Mouse (Mus musculus) forebrain, embryonic 11.5 days (tissue): ENCODE results near the gene Slc26a10. TPM values are rescaled to one million over a fixed set of nuclear protein-coding genes. Genes with fewer than 3 reads are reported as not detected.

Experiments
- ATAC-seq: fragments of 200-750 bp; cut with Nextera tagmentation; replicated peaks from 2 replicates; pipeline ENCODE4 v1.8.0; 2017; ENCODE audit warnings: moderate TSS enrichment; ENCODE audit not compliant: low FRiP score
- DNase-seq: peaks from one replicate; pipeline ENCODE4 v3.0.0-alpha.2; 2017; ENCODE audit warnings: low spot score
- H3K27ac ChIP-seq: fragments of 300-500 bp; sonication (generic); 2 replicates; pipeline ENCODE4 v1.5.1; 2014; ENCODE audit warnings: low read depth, low read length
- H3K27me3 ChIP-seq: fragments of 300-500 bp; sonication (generic); 2 replicates; pipeline ENCODE4 v1.6.1; 2014; ENCODE audit warnings: mild to moderate bottlenecking, low read length, mixed read lengths; ENCODE audit not compliant: control insufficient read depth, insufficient read depth
- H3K36me3 ChIP-seq: fragments of 300-500 bp; sonication (generic); 2 replicates; pipeline ENCODE4 v1.6.1; 2014; ENCODE audit warnings: mild to moderate bottlenecking, low read length, moderate library complexity, mixed read lengths; ENCODE audit not compliant: control insufficient read depth, insufficient read depth
- H3K4me1 ChIP-seq: fragments of 300-500 bp; sonication (generic); replicated peaks from 2 replicates; pipeline ENCODE4 v1.6.1; 2014; ENCODE audit warnings: low read length, mixed read lengths; ENCODE audit not compliant: control insufficient read depth, insufficient read depth
- H3K4me2 ChIP-seq: fragments of 300-500 bp; sonication (generic); 2 replicates; pipeline ENCODE4 v1.6.1; 2014; ENCODE audit warnings: low read depth, mild to moderate bottlenecking, low read length, moderate library complexity, mixed read lengths; ENCODE audit not compliant: severe bottlenecking
- H3K4me3 ChIP-seq: fragments of 300-500 bp; sonication (generic); 2 replicates; pipeline ENCODE4 v1.5.1; 2014; ENCODE audit warnings: low read depth, low read length
- H3K9ac ChIP-seq: fragments of 300-500 bp; sonication (generic); 2 replicates; pipeline ENCODE4 v1.6.1; 2014; ENCODE audit warnings: low read length
- H3K9me3 ChIP-seq: fragments of 300-500 bp; sonication (generic); 2 replicates; pipeline ENCODE4 v1.6.1; 2016; ENCODE audit warnings: low read length, mixed read lengths; ENCODE audit not compliant: control insufficient read depth
- WGBS: fragments of 180-500 bp; shearing (Covaris S2); extraction: QIAGEN DNeasy Blood & Tissue Kit; methylation state at CpG from one replicate; pipeline ENCODE4 v1.1.7; 2014; 5-methylcytosine and 5-hydroxymethylcytosine counted together
- polyA plus RNA-seq: library from polyadenylated mRNA; unstranded; fragments of >200 nt; fragmentation: Nextera tagmentation; extraction: Ambion mirVana; gene quantifications from 2 replicates; pipeline ENCODE4 v1.2.1, GENCODE M21; 2014

Gene Slc26a10
- polyA plus RNA-seq, 1 experiment from 2014 or later: 1.1 TPM

- H3K4me2 ChIP-seq: no peak overlapping the region
- no peak for ATAC-seq
- DNase-seq: no peak
- H3K27me3 ChIP-seq: no peaks in the 10 kb centered on the region
- 87% methylated on average over 3 of the region's 3 CpGs for WGBS
- H3K36me3 ChIP-seq: peaks cover 3% of the 10 kb centered on the region; the same call in 1 of the 2 replicates
- H3K4me1 ChIP-seq: peaks cover 9% of the 10 kb centered on the region; the same call in 1 of the 2 replicates
- no peak overlapping the region for H3K4me3 ChIP-seq
- no peak overlapping the region for H3K27ac ChIP-seq
- no peaks in the 10 kb centered on the region for H3K9me3 ChIP-seq
- no peak overlapping the region for H3K9ac ChIP-seq
Measured at GRCm38 (mm10) chr10:127122018-127122417, 58.4 kb downstream of the Slc26a10 start.

Other genes with a start within 250 kb of the Slc26a10 start
- 58.8 and 63.2 TPM in 2 replicates for gene Ctdsp2, start 201.9 kb downstream of the Slc26a10 start, polyA plus RNA-seq
- 0.08 and 0.32 TPM in 2 replicates for gene Avil, start 179.9 kb downstream of the Slc26a10 start, polyA plus RNA-seq
- gene Tsfm, start 149.8 kb downstream of the Slc26a10 start, polyA plus RNA-seq: 91.2 and 93.8 TPM in 2 replicates
- 42.5 and 44.0 TPM in 2 replicates for gene Mettl1, start 139.2 kb downstream of the Slc26a10 start, polyA plus RNA-seq
- 0.11 TPM in 1 of 2 replicates, not detected in the other for gene Eef1akmt3, start 139.1 kb downstream of the Slc26a10 start, polyA plus RNA-seq
- 0.23 TPM in 1 of 2 replicates, not detected in the other for gene Cyp27b1, start 132.4 kb downstream of the Slc26a10 start, polyA plus RNA-seq
- gene March9, start 120.5 kb downstream of the Slc26a10 start, polyA plus RNA-seq: 2.7 and 3.7 TPM in 2 replicates
- 2,945 and 3,022 TPM in 2 replicates for gene Cdk4, start 117.1 kb downstream of the Slc26a10 start, polyA plus RNA-seq
- gene Tspan31, start 110.4 kb downstream of the Slc26a10 start, polyA plus RNA-seq: 144 and 159 TPM in 2 replicates
- 0.47 and 0.64 TPM in 2 replicates for gene Agap2, start 105.4 kb downstream of the Slc26a10 start, polyA plus RNA-seq
- gene Os9, start 59.5 kb downstream of the Slc26a10 start, polyA plus RNA-seq: 51.1 and 57.9 TPM in 2 replicates
- gene B4galnt1, start 15.4 kb downstream of the Slc26a10 start, polyA plus RNA-seq: 7.8 and 8.4 TPM in 2 replicates
- 31.6 and 33.5 TPM in 2 replicates for gene Arhgef25, start 9.4 kb upstream of the Slc26a10 start, polyA plus RNA-seq
- 157 and 170 TPM in 2 replicates for gene Dtx3, start 15.1 kb upstream of the Slc26a10 start, polyA plus RNA-seq
- gene Pip4k2c, start 30.9 kb upstream of the Slc26a10 start, polyA plus RNA-seq: 16.4 and 17.2 TPM in 2 replicates
- 21.7 and 23.6 TPM in 2 replicates for gene Kif5a, start 82.7 kb upstream of the Slc26a10 start, polyA plus RNA-seq
- gene Dctn2, start 85.7 kb upstream of the Slc26a10 start, polyA plus RNA-seq: 202 and 207 TPM in 2 replicates
- gene Mbd6, start 108.4 kb upstream of the Slc26a10 start, polyA plus RNA-seq: 22.6 and 24.0 TPM in 2 replicates
- 191 and 195 TPM in 2 replicates for gene Mars, start 131.1 kb upstream of the Slc26a10 start, polyA plus RNA-seq
- 0.88 and 1.7 TPM in 2 replicates for gene Arhgap9, start 141.3 kb upstream of the Slc26a10 start, polyA plus RNA-seq
- 6.1 and 6.5 TPM in 2 replicates for gene Gli1, start 161.3 kb upstream of the Slc26a10 start, polyA plus RNA-seq
- gene Inhbe, start 173.8 kb upstream of the Slc26a10 start, polyA plus RNA-seq: 0.05 and 0.07 TPM in 2 replicates
- gene Inhbc, start 189.8 kb upstream of the Slc26a10 start, polyA plus RNA-seq: not detected in 2 replicates
- 34.7 and 44.6 TPM in 2 replicates for gene R3hdm2, start 199.7 kb upstream of the Slc26a10 start, polyA plus RNA-seq